Mouse (Mus musculus): Measurements from ENCODE around the gene Enkd1. TPM values are rescaled to one million over a fixed set of nuclear protein-coding genes. Genes with fewer than 3 reads are reported as not detected.

Enkd1 gene
- polyA plus RNA-seq, 1 experiment = 84.2 TPM

GRCm38 (mm10) chr8:105712286-105712685 is 4.3 kb upstream of the Enkd1 start:
- H3K36me3 ChIP-seq (ENCODE audit: control insufficient read depth, insufficient read depth, low read length) = no peaks in the 10 kb centered on the region
- no peaks in the 10 kb centered on the region for H3K27me3 ChIP-seq (ENCODE audit: control insufficient read depth, insufficient read depth, low read length)
- no peak overlapping the region for H3K27ac ChIP-seq (ENCODE audit: control insufficient read depth, insufficient read depth, low read depth, low read length)
- H3K4me3 ChIP-seq (ENCODE audit: control insufficient read depth, low read depth, low read length) = no peak overlapping the region
- H3K4me1 ChIP-seq (ENCODE audit: control insufficient read depth, insufficient read depth, low read length) = peaks cover 25% of the 10 kb centered on the region
- no peak for TF ChIP-seq CTCF (IDR thresholded peaks at IDR 0.05; ENCODE audit: control insufficient read depth, insufficient read depth, insufficient replicate concordance, low read depth, low read length)
- no peak for TF ChIP-seq POLR2A (IDR thresholded peaks at IDR 0.05; ENCODE audit: control insufficient read depth, low read depth, low read length)

- Histone ChIP-seq H3K27me3 (ENCODE audit: control insufficient read depth, insufficient read depth, low read length) (no peaks in the 10 kb centered on the region), H3K4me1 (ENCODE audit: control insufficient read depth, insufficient read depth, low read length) (peaks cover 20% of the 10 kb centered on the region), H3K36me3 (ENCODE audit: control insufficient read depth, insufficient read depth, low read length) (no peaks in the 10 kb centered on the region), H3K4me3 (ENCODE audit: control insufficient read depth, low read depth, low read length) (peak overlapping the region; percentile 90), H3K27ac (ENCODE audit: control insufficient read depth, insufficient read depth, low read depth, low read length) (no peak overlapping the region)
- TF ChIP-seq POLR2A (IDR thresholded peaks at IDR 0.05; ENCODE audit: control insufficient read depth, low read depth, low read length) (no peak), CTCF (IDR thresholded peaks at IDR 0.05; ENCODE audit: control insufficient read depth, insufficient read depth, insufficient replicate concordance, low read depth, low read length) (no peak)
Observed at GRCm38 (mm10) chr8:105709317-105709716, 1.3 kb upstream of the Enkd1 start.

- no peak overlapping the region for H3K27ac ChIP-seq (ENCODE audit: control insufficient read depth, insufficient read depth, low read depth, low read length)
Observed at GRCm38 (mm10) chr8:105708675-105709074, 665 bp upstream of the Enkd1 start.

GRCm38 (mm10) chr8:105706426-105706825 is 1.6 kb downstream of the Enkd1 start:
- TF ChIP-seq POLR2A (IDR thresholded peaks at IDR 0.05; ENCODE audit: control insufficient read depth, low read depth, low read length) (no peak), CTCF (IDR thresholded peaks at IDR 0.05; ENCODE audit: control insufficient read depth, insufficient read depth, insufficient replicate concordance, low read depth, low read length) (no peak)
- Histone ChIP-seq H3K4me1 (ENCODE audit: control insufficient read depth, insufficient read depth, low read length) (peaks cover 35% of the 10 kb centered on the region), H3K27me3 (ENCODE audit: control insufficient read depth, insufficient read depth, low read length) (no peaks in the 10 kb centered on the region), H3K27ac (ENCODE audit: control insufficient read depth, insufficient read depth, low read depth, low read length) (no peak overlapping the region), H3K36me3 (ENCODE audit: control insufficient read depth, insufficient read depth, low read length) (no peaks in the 10 kb centered on the region), H3K4me3 (ENCODE audit: control insufficient read depth, low read depth, low read length) (peak overlapping the region; percentile 7)

More at GRCm38 (mm10) chr8:105708675-105709074, 665 bp upstream of the Enkd1 start:
- TF ChIP-seq POLR2A (IDR thresholded peaks at IDR 0.05; ENCODE audit: control insufficient read depth, low read depth, low read length) = no peak
- TF ChIP-seq CTCF (IDR thresholded peaks at IDR 0.05; ENCODE audit: control insufficient read depth, insufficient read depth, insufficient replicate concordance, low read depth, low read length) = no peak
- H3K27me3 ChIP-seq (ENCODE audit: control insufficient read depth, insufficient read depth, low read length) = no peaks in the 10 kb centered on the region
- H3K4me1 ChIP-seq (ENCODE audit: control insufficient read depth, insufficient read depth, low read length) = peaks cover 23% of the 10 kb centered on the region
- H3K36me3 ChIP-seq (ENCODE audit: control insufficient read depth, insufficient read depth, low read length) = no peaks in the 10 kb centered on the region
- H3K4me3 ChIP-seq (ENCODE audit: control insufficient read depth, low read depth, low read length) = peak overlapping the region; percentile 90

GRCm38 (mm10) chr8:105704955-105705354 is 3.1 kb downstream of the Enkd1 start:
- no peak for TF ChIP-seq CTCF (IDR thresholded peaks at IDR 0.05; ENCODE audit: control insufficient read depth, insufficient read depth, insufficient replicate concordance, low read depth, low read length)
- TF ChIP-seq POLR2A (IDR thresholded peaks at IDR 0.05; ENCODE audit: control insufficient read depth, low read depth, low read length) = no peak
- peak overlapping the region; percentile 5; the same call in 1 of the 2 replicates for H3K4me3 ChIP-seq (ENCODE audit: control insufficient read depth, low read depth, low read length)
- H3K27ac ChIP-seq (ENCODE audit: control insufficient read depth, insufficient read depth, low read depth, low read length) = no peak overlapping the region
- no peaks in the 10 kb centered on the region for H3K36me3 ChIP-seq (ENCODE audit: control insufficient read depth, insufficient read depth, low read length)
- no peaks in the 10 kb centered on the region for H3K27me3 ChIP-seq (ENCODE audit: control insufficient read depth, insufficient read depth, low read length)
- H3K4me1 ChIP-seq (ENCODE audit: control insufficient read depth, insufficient read depth, low read length) = peaks cover 38% of the 10 kb centered on the region

GRCm38 (mm10) chr8:105704146-105704812 is 3.7 kb downstream of the Enkd1 start:
- no peaks in the 10 kb centered on the region for H3K36me3 ChIP-seq (ENCODE audit: control insufficient read depth, insufficient read depth, low read length)
- no peak for TF ChIP-seq POLR2A (IDR thresholded peaks at IDR 0.05; ENCODE audit: control insufficient read depth, low read depth, low read length)
- peaks cover 34% of the 10 kb centered on the region for H3K4me1 ChIP-seq (ENCODE audit: control insufficient read depth, insufficient read depth, low read length)
- no peak overlapping the region for H3K27ac ChIP-seq (ENCODE audit: control insufficient read depth, insufficient read depth, low read depth, low read length)
- peak overlapping the region; percentile 51 for H3K4me3 ChIP-seq (ENCODE audit: control insufficient read depth, low read depth, low read length)
- H3K27me3 ChIP-seq (ENCODE audit: control insufficient read depth, insufficient read depth, low read length) = no peaks in the 10 kb centered on the region

GRCm38 (mm10) chr8:105702731-105703415 is 5.1 kb downstream of the Enkd1 start:
- H3K27me3 ChIP-seq (ENCODE audit: control insufficient read depth, insufficient read depth, low read length) = no peaks in the 10 kb centered on the region
- TF ChIP-seq CTCF (IDR thresholded peaks at IDR 0.05; ENCODE audit: control insufficient read depth, insufficient read depth, insufficient replicate concordance, low read depth, low read length) (no peak), POLR2A (IDR thresholded peaks at IDR 0.05; ENCODE audit: control insufficient read depth, low read depth, low read length) (no peak; the same call in 1 of the 2 replicates)
- H3K27ac ChIP-seq (ENCODE audit: control insufficient read depth, insufficient read depth, low read depth, low read length) = no peak overlapping the region
- no peaks in the 10 kb centered on the region for H3K36me3 ChIP-seq (ENCODE audit: control insufficient read depth, insufficient read depth, low read length)
- peaks cover 29% of the 10 kb centered on the region for H3K4me1 ChIP-seq (ENCODE audit: control insufficient read depth, insufficient read depth, low read length)
- peak overlapping the region; percentile 93 for H3K4me3 ChIP-seq (ENCODE audit: control insufficient read depth, low read depth, low read length)
